Mouse (Mus musculus) layer of hippocampus, adult 6 months (tissue): Measurements from ENCODE around the gene Fbln7. TPM values are rescaled to one million over a fixed set of nuclear protein-coding genes. Genes with fewer than 3 reads are reported as not detected.

Experiments
- long read RNA-seq, 2 experiments: library from polyadenylated mRNA; unstranded; transcript quantifications; one replicate each; pipeline ENCODE4 v2.0.0; 2019 to 2020
- microRNA-seq: library from miRNA; unstranded; fragments of <30 nt; microRNA quantifications from one replicate; pipeline ENCODE4 v1.2.0, GENCODE M21; 2020
- polyA plus RNA-seq: library from polyadenylated mRNA; unstranded; fragments of <200 nt; fragmentation: Nextera tagmentation; gene quantifications from 2 replicates; pipeline ENCODE4 v1.2.3, GENCODE M21; 2021

Gene Fbln7
- polyA plus RNA-seq: 2.3 and 2.7 TPM in 2 replicates
- long read RNA-seq, experiment 1, transcript Fbln7-201 (8 exons, 2,905 nt): major isoform, 7 of 8 reads
- long read RNA-seq, experiment 1, partial matches to known transcripts: 0 of 8 reads
- long read RNA-seq, experiment 1, other reads (novel, unspliced or antisense): 1 of 8 reads
- long read RNA-seq, experiment 2, partial matches to known transcripts: 1 of 4 reads
- long read RNA-seq, experiment 2, other reads (novel, unspliced or antisense): 0 of 4 reads

DNA sequence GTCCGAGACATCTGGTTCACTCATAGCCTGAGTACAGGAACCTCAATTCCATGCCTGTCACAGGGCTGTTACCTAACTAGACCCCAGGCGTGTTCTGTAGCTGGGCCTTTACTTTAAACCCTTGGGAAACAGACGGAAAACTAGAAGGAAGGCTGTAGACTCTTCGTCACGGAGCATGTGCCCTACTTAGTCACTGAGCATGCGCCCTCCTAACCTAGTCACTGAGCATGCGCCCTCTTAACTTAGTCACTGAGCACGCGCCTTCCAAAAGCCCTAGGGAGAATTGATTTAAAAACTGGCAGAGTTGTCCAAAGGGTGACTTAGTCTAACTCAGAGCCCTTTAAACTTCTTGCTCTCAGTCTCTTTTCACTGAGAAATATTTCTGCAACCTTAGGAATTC lies at the start of gene Fbln7:
TSS of gene Fbln7 (plus strand) at position 346 of the 400 bp plus-strand sequence.

DNA sequence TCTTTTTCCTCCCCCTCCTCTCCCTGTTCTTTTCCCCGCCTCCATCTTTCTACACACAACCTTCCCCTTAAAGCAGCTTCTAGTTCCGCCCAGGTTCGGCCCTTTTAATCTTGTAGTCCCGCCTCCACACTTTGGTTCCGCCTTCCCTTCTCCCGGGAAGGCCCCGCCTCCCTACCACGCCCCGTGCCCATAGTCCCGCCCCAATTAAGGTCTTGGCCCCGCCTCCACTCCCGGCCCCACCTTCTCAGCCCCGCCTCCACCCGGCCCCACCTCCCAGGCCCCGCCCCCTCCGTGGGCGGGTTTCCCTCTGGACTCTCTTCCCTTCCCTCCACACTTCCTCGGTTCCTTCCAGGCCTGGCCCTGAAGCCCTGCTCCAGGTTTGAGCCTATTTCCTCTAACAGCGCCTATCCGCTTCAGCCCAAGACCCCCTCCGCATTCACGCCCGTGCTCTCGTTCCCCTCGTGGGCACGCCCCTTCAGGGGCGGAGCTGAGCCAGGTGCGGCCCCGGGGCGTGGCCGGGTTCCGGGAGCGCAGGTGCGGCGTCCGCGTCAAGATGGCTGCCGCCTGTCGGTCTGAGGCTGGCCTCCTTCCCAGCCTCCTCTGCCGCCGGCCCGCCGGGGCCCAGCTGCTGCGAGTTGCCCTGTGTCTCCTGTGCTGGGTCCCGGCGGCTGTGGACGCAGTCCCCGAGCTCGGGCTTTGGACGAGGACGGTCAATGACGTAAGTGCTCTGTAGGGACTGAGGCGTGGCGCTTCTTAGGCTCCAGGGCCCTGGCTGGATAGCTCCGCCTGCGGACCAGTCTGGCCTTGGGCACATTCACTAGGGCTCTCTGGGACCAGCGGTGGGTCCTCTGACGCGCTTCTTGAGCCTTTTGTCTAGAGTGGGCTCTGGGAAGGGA lies 44.7 kb upstream of the Fbln7 start, which contains the start of gene Tmem87b:
TSS of gene Tmem87b (plus strand) at position 333 of the 896 bp plus-strand sequence.

DNA sequence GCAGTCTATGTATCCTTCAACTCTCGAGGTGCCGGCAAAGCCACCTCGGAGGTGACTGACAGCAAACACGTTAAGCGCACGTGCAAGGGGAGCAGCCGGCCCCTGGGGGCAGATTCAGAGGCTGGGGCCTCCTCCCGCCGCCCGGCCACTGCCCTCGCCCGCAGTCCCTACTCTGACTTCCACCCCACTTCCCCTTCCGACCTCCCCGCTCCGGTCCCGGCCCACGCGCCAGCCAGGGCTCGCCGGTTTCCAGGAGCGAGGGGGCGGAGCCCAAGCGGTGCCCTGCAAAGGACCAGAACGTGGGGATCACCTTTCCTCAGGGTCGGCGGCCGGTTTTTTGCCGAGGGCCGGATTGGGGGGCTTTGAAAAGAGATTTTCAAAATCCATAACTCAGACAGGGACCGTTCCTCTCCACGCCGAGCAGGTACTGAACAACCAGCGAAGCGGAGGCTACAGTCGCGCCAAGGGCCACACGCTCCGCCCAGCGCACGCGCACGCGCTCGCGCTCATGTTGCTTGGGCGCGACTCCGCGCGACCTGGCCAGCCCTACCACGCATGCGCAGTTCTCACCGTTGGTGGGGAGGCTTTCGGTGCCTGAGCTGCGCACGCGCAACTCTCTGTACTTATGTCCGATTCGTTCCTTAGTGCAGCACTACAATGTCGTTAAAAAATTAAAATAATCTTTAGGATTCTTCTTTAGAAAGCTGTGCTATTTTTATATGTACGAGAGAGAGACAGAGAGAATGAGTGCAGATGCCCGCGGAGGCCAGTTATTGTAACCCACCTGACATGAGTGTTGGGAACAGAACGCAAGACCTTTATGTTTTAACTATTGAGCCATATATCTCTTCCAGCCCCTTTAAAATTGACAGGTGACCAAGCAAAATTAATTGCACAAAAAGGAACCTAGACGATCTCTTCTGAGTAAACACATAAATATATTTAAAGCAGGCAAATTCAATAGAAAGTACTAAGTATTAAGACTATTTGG lies 81.1 kb downstream of the Fbln7 start, which contains the start of gene Zc3h8:
TSS of gene Zc3h8 (minus strand) at position 540 of the 991 bp plus-strand sequence.

Small RNA genes within 50 kb of the gene (microRNA-seq; reads per million reads assigned to microRNA genes)
- not detected for gene Gm22859

Other genes starting within 250 kb of the Fbln7 start
- gene Anapc1, start 175.6 kb upstream of the Fbln7 start, polyA plus RNA-seq: 6.6 and 8.3 TPM in 2 replicates
- gene Mertk, start 164.0 kb upstream of the Fbln7 start, polyA plus RNA-seq: 13.2 and 13.8 TPM in 2 replicates
- gene Tmem87b, start 44.9 kb upstream of the Fbln7 start, polyA plus RNA-seq: 20.8 and 26.0 TPM in 2 replicates
- 4.7 and 6.5 TPM in 2 replicates for gene Zc3h8, start 81.1 kb downstream of the Fbln7 start, polyA plus RNA-seq
- gene Zc3h6, start 104.4 kb downstream of the Fbln7 start, polyA plus RNA-seq: 5.8 and 6.3 TPM in 2 replicates
- 2.2 and 2.6 TPM in 2 replicates for gene Gm10762, start 104.7 kb downstream of the Fbln7 start, polyA plus RNA-seq
- gene Vinac1, start 185.2 kb downstream of the Fbln7 start, polyA plus RNA-seq: 0.03 TPM in 1 of 2 replicates, not detected in the other
- gene Ttl, start 203.0 kb downstream of the Fbln7 start, polyA plus RNA-seq: 14.7 and 15.4 TPM in 2 replicates
- 2.6 and 3.3 TPM in 2 replicates for gene Polr1b, start 238.0 kb downstream of the Fbln7 start, polyA plus RNA-seq